Mouse (Mus musculus): Measurements from ENCODE around the gene AI854703. TPM values are rescaled to one million over a fixed set of nuclear protein-coding genes. Genes with fewer than 3 reads are reported as not detected.

Gene AI854703
- not detected for polyA plus RNA-seq (2014; fragmentation: Illumina TruSeq; extraction: RNeasy Lipid Tissue Mini Kit (QIAGEN cat#74804); ENCODE audit: low read depth, low replicate concordance)

DNA sequence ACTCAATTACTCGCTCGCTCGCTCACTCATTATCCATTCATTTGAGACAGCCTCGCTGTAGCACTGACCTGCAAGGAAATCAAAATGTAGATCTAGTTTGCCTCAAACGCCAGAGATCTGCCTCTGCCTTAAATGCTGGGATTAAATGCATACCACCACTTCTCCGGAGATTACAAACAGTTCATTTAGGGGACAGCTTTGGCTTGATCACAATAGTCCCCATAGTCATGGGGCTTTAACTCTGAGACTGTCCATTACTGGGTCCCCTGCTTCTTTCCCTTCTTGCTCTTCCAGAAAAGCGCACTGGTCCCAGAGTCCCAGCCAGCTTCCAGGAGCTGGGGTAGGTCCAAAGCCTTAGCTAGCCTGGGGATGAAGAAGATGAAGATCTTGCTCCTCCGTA is at the start of gene AI854703:
Gene AI854703 (plus strand): TSS at position 301 of the 400 bp plus-strand sequence.

DNA sequence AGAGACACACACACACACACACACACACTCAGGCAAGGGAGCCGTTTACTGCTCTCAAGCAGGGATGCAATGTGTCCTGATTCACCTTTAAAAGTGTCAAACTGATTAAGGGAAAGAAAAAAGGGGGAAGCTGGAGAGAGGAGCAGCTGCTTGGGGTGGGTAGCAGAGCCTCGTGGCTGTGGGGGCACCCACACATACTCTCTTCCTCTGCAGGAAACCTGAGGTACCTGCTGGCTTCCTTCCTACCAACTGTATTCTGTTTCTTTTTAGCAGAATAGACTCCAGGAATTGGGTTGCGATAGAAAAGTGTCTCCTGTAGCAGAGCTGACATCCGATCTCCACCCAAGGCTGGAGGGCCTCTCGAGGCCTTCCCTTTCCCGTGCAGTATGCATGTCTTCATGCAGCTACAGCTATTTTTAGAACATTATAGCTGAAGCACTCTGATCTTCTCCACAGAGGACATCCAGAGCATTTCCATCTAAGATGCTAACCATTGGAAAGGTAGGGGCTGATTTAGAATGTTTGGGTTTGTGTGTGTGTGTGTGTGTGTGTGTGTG is 37.3 kb upstream of the AI854703 start, which contains the start of gene Gm45021:
Gene Gm45021 (plus strand): TSS at position 417 of the 557 bp plus-strand sequence.

DNA sequence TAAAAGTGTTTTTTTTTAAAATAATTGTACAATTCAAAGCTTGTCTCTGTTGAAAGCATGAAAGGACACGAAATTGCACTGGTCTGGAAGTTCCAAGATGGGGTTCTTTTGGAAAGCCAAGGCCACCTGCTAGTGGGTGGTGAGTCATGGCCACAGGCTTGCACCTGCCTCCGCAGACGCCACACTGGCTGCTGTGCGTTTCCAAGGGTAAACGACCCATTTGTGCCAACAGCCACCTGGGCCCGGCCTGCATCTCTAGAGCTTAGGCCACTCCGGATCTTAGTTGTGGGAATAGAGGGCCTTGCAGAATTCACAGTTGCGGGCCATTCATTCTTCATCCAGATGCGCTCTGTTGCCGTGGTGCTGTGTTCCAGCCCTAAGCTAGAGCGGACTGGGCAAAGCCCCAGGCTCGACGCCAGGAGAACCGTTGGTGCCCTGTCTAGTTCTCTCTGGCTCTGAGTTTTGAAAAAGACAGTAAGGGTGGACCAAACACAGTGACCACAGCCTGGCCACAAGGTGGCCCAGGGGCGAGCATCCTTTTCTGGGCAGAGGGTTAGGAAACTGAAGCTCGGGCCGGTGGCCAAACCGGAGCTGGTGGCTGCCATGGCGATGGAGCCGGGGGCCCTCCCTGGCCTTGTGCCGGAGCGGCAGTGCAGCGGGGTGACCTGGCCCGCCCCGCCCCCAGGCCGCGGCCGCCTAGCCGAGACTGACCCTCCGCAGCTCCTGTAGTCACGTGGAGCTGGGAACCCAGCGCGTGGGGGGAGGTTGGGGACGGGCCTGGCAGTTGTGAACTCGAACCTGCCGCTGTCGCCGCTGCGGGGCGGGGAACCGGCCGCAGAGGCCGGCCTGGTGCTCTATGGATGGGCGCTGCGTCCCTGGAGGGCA is 33.2 kb upstream of the AI854703 start, which contains the start of the genes Repin1 and Gm44965:
Gene Repin1 (plus strand): TSS at position 726 of the 885 bp plus-strand sequence.
Gene Gm44965 (plus strand): TSS at position 784 of the 885 bp plus-strand sequence.

DNA sequence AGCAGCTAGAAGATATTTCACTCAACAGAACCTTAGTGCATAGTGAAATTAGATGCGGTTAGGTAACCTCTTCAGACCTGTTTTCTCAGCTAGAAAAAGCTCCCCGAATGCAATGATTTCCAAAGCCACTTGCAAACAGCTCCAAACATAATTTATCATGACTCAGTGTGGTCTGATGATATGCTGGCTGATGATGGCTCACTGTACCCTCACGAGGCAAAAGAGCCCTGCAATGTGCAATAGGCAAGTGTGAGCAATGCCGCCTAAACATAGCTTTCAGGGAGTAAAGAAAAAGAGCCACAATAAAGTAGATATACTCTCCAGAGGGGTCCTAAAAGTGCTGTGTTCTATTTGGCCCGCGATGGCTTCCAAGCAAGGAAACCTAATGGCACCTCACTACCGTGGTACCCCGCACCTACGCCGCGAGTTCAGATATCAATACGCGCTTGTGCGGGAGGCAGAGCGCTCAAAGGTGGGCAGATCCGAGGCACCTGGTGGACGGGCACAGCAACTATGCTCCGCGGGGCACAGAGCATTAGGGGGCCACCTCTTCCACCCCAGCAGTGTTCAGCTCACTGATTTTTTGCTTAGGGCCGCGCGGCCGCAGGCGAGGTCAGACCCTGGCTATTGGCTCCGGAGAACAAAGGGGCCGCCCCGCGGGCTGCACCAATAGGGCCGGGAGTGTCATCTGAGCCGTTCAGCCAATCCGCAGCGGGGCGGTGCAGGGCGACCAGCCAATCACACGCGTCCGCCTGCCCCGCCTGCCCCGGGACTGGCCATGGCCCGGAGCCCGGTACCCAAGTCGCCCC is 25.1 kb upstream of the AI854703 start, which contains the start of gene Zfp775:
Gene Zfp775 (plus strand): TSS at position 793 of the 809 bp plus-strand sequence.

DNA sequence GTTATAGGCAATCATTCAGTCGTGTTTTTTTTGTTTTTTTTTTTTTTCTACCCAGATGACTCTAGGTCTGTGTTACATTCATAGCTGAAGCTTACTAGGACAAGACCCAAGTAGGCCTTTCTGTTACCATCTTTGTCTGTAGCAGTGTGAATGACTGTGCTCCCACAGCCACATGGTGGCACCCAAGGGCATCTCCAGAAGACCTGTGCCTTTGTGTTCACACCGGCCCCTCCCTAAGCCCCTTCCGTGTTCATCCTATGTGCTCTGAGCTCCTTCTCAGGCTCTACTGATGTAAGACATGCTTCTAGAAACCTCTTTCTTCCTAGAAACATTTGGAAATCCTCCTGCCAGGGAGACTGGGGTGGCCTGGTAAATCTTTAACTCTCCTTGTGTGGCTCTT is 20.4 kb downstream of the AI854703 start, which contains the start of gene Gimap8:
Gene Gimap8 (plus strand): TSS at position 240 of the 400 bp plus-strand sequence.

DNA sequence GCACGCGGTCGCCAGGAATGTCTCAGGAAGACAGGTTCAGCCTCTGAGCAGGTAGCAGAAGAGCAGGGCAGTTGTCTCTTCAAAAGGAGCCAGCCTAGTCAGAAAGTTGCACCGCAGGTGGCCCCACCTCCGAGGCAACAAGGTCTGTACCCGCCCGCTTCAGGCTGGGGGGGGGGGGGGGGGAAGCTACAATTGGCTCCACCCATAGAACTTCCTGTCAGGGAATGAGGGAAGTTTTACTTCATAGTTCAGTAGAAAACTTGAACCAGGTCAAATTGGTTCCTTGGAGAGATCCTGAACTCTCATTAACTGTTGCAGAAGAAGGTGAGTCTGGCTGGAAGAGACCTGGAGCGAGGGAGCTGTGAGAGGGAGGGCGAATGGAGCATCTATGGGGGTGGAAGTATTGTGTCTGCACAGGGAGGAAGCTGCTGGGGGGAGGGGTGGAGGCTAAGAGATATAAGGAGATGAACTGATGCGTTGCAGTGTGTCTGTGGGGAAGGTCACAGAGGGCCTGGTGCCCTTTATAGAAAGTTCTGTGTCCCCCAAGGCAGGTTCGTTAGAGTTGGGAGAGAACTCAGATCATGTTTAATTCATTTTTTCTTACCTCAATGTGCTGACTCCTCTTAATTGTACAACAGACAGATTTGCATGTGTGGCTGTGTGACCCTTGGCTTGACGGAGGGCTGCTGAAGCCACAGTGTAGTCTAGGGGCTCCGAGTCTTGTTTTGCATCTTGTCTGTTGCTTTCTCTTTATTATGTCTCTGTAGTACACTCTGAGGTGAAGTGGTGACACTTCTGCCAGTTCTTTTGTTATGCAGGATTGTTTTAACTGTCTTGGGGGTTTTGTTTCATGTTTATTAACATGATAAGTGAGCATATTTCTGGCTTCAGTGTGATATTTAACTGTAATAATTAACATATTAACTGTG is 49.6 kb downstream of the AI854703 start, which contains the start of gene Gimap9:
Gene Gimap9 (plus strand): TSS at position 199 of the 929 bp plus-strand sequence.

Other genes starting within 250 kb of the AI854703 start
- 2.4 TPM for gene Krba1, start 231.2 kb upstream of the AI854703 start, polyA plus RNA-seq (2014; fragmentation: Illumina TruSeq; extraction: RNeasy Lipid Tissue Mini Kit (QIAGEN cat#74804); ENCODE audit: low read depth, low replicate concordance)
- gene Zfp467, start 180.9 kb upstream of the AI854703 start, polyA plus RNA-seq (2014; fragmentation: Illumina TruSeq; extraction: RNeasy Lipid Tissue Mini Kit (QIAGEN cat#74804); ENCODE audit: low read depth, low replicate concordance) = 10.0 TPM
- not detected for gene Sspo, start 178.5 kb upstream of the AI854703 start, polyA plus RNA-seq (2014; fragmentation: Illumina TruSeq; extraction: RNeasy Lipid Tissue Mini Kit (QIAGEN cat#74804); ENCODE audit: low read depth, low replicate concordance)
- gene Atp6v0e2, start 89.1 kb upstream of the AI854703 start, polyA plus RNA-seq (2014; fragmentation: Illumina TruSeq; extraction: RNeasy Lipid Tissue Mini Kit (QIAGEN cat#74804); ENCODE audit: low read depth, low replicate concordance) = 0.40 TPM
- gene Lrrc61, start 72.0 kb upstream of the AI854703 start, polyA plus RNA-seq (2014; fragmentation: Illumina TruSeq; extraction: RNeasy Lipid Tissue Mini Kit (QIAGEN cat#74804); ENCODE audit: low read depth, low replicate concordance) = 5.0 TPM
- 262 TPM for gene Rarres2, start 54.0 kb upstream of the AI854703 start, polyA plus RNA-seq (2014; fragmentation: Illumina TruSeq; extraction: RNeasy Lipid Tissue Mini Kit (QIAGEN cat#74804); ENCODE audit: low read depth, low replicate concordance)
- gene Gm45021, start 37.2 kb upstream of the AI854703 start, polyA plus RNA-seq (2014; fragmentation: Illumina TruSeq; extraction: RNeasy Lipid Tissue Mini Kit (QIAGEN cat#74804); ENCODE audit: low read depth, low replicate concordance) = not detected
- 15.9 TPM for gene Repin1, start 32.9 kb upstream of the AI854703 start, polyA plus RNA-seq (2014; fragmentation: Illumina TruSeq; extraction: RNeasy Lipid Tissue Mini Kit (QIAGEN cat#74804); ENCODE audit: low read depth, low replicate concordance)
- gene Gm44965, start 32.8 kb upstream of the AI854703 start, polyA plus RNA-seq (2014; fragmentation: Illumina TruSeq; extraction: RNeasy Lipid Tissue Mini Kit (QIAGEN cat#74804); ENCODE audit: low read depth, low replicate concordance) = not detected
- 0.08 TPM for gene Zfp775, start 24.7 kb upstream of the AI854703 start, polyA plus RNA-seq (2014; fragmentation: Illumina TruSeq; extraction: RNeasy Lipid Tissue Mini Kit (QIAGEN cat#74804); ENCODE audit: low read depth, low replicate concordance)
- 8.2 TPM for gene Gimap8, start 20.5 kb downstream of the AI854703 start, polyA plus RNA-seq (2014; fragmentation: Illumina TruSeq; extraction: RNeasy Lipid Tissue Mini Kit (QIAGEN cat#74804); ENCODE audit: low read depth, low replicate concordance)
- 31.5 TPM for gene Gimap9, start 49.4 kb downstream of the AI854703 start, polyA plus RNA-seq (2014; fragmentation: Illumina TruSeq; extraction: RNeasy Lipid Tissue Mini Kit (QIAGEN cat#74804); ENCODE audit: low read depth, low replicate concordance)
- gene Gimap4, start 57.8 kb downstream of the AI854703 start, polyA plus RNA-seq (2014; fragmentation: Illumina TruSeq; extraction: RNeasy Lipid Tissue Mini Kit (QIAGEN cat#74804); ENCODE audit: low read depth, low replicate concordance) = 32.8 TPM
- 17.0 TPM for gene Gimap6, start 81.5 kb downstream of the AI854703 start, polyA plus RNA-seq (2014; fragmentation: Illumina TruSeq; extraction: RNeasy Lipid Tissue Mini Kit (QIAGEN cat#74804); ENCODE audit: low read depth, low replicate concordance)
- gene Gm28053, start 91.8 kb downstream of the AI854703 start, polyA plus RNA-seq (2014; fragmentation: Illumina TruSeq; extraction: RNeasy Lipid Tissue Mini Kit (QIAGEN cat#74804); ENCODE audit: low read depth, low replicate concordance) = not detected
- 1.3 TPM for gene Gimap7, start 91.9 kb downstream of the AI854703 start, polyA plus RNA-seq (2014; fragmentation: Illumina TruSeq; extraction: RNeasy Lipid Tissue Mini Kit (QIAGEN cat#74804); ENCODE audit: low read depth, low replicate concordance)
- gene Gimap1, start 112.3 kb downstream of the AI854703 start, polyA plus RNA-seq (2014; fragmentation: Illumina TruSeq; extraction: RNeasy Lipid Tissue Mini Kit (QIAGEN cat#74804); ENCODE audit: low read depth, low replicate concordance) = not detected
- gene Gimap5, start 119.4 kb downstream of the AI854703 start, polyA plus RNA-seq (2014; fragmentation: Illumina TruSeq; extraction: RNeasy Lipid Tissue Mini Kit (QIAGEN cat#74804); ENCODE audit: low read depth, low replicate concordance) = 0.87 TPM
- 1.8 TPM for gene Gimap3, start 144.1 kb downstream of the AI854703 start, polyA plus RNA-seq (2014; fragmentation: Illumina TruSeq; extraction: RNeasy Lipid Tissue Mini Kit (QIAGEN cat#74804); ENCODE audit: low read depth, low replicate concordance)
- gene Tmem176a, start 214.2 kb downstream of the AI854703 start, polyA plus RNA-seq (2014; fragmentation: Illumina TruSeq; extraction: RNeasy Lipid Tissue Mini Kit (QIAGEN cat#74804); ENCODE audit: low read depth, low replicate concordance) = 74.1 TPM
- 51.6 TPM for gene Tmem176b, start 214.7 kb downstream of the AI854703 start, polyA plus RNA-seq (2014; fragmentation: Illumina TruSeq; extraction: RNeasy Lipid Tissue Mini Kit (QIAGEN cat#74804); ENCODE audit: low read depth, low replicate concordance)
- not detected for gene Aoc1, start 246.1 kb downstream of the AI854703 start, polyA plus RNA-seq (2014; fragmentation: Illumina TruSeq; extraction: RNeasy Lipid Tissue Mini Kit (QIAGEN cat#74804); ENCODE audit: low read depth, low replicate concordance)

Measured in liver, adult 10 weeks (tissue).